Mouse (Mus musculus): Measurements from ENCODE around the gene Mast3. TPM values are rescaled to one million over a fixed set of nuclear protein-coding genes. Genes with fewer than 3 reads are reported as not detected.

The Mast3 gene
- polyA plus RNA-seq, 1 experiment from 2014 or later = 4.4 TPM

DNA sequence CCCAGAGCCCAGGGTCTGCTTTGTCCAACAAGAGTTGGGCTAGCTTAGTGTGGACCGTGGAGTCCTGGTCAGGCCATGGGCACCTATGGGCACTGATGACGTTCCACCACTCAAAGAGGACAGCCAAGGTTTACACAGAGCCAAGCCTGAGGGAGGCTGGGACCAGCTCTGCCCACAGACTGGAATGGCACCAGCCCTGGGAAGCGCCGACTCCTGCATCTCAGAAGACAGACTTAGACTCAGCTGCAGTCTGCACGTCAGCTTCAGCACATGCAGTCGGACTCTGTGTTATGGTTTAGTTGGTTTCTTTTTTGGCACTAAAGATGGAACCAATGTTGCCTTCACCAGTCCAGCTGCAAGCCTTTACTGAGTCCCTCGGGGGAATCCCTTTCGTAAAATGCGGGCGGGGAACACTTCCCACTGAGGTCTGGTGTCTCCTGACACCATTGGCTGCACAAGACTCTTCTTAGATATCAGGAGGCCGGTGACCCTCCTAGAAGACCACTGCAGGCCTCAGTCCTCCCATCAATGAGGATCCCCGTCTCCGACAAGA is 54.6 kb downstream of the Mast3 start:
- Histone ChIP-seq H3K27me3 (replicated peaks; ENCODE audit: control insufficient read depth, insufficient read depth, low read length) (peaks cover 10% of the 10 kb centered on the region; the same call in 1 of the 2 replicates), H3K4me3 (ENCODE audit: low read depth, low read length) (no peak overlapping the region), H3K9ac (ENCODE audit: low read depth, low read length) (no peak overlapping the region), H3K4me1 (replicated peaks; ENCODE audit: control insufficient read depth, insufficient read depth, low read length) (peaks cover 5% of the 10 kb centered on the region), H3K36me3 (ENCODE audit: control insufficient read depth, insufficient read depth) (no peaks in the 10 kb centered on the region), H3K9me3 (ENCODE audit: control insufficient read depth) (no peaks in the 10 kb centered on the region), H3K27ac (ENCODE audit: low read depth, low read length) (no peak overlapping the region), H3K4me2 (replicated peaks; ENCODE audit: low read depth) (no peak overlapping the region)
- ATAC-seq = no peak
- WGBS = 86% methylated on average over 13 of the region's 13 CpGs
- no peak for TF ChIP-seq CTCF (IDR thresholded peaks at IDR 0.05; ENCODE audit: low read depth)

DNA sequence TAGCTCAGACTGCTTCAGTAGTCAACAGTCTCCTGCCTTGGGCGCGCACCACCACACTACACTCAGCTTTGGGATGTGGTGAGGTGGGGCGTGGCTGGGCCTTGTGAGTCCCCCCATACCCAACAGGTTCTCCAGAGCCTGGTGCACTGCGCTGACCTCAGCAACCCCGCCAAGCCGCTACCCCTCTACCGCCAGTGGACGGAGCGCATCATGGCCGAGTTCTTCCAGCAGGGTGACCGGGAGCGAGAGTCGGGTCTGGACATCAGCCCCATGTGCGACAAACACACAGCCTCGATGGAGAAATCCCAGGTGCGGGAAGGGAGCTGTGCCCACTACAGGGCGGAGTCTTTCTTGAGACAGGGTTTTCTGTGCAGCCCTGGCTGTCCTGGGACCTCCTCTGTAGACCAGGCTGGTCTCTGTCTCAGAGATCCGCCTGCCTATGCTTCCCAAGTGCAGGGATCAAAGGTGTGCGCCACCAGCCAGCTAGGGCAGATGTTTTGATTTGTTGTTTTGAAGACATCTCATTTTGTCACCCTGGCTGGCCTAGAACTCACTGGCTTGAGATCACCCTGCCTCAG is 55.7 kb downstream of the Mast3 start:
- Histone ChIP-seq H3K4me3 (ENCODE audit: low read depth, low read length) (no peak overlapping the region), H3K9ac (ENCODE audit: low read depth, low read length) (no peak overlapping the region), H3K27me3 (replicated peaks; ENCODE audit: control insufficient read depth, insufficient read depth, low read length) (peaks cover 17% of the 10 kb centered on the region), H3K36me3 (ENCODE audit: control insufficient read depth, insufficient read depth) (no peaks in the 10 kb centered on the region), H3K4me1 (replicated peaks; ENCODE audit: control insufficient read depth, insufficient read depth, low read length) (peaks cover 5% of the 10 kb centered on the region), H3K4me2 (replicated peaks; ENCODE audit: low read depth) (no peak overlapping the region), H3K27ac (ENCODE audit: low read depth, low read length) (no peak overlapping the region), H3K9me3 (ENCODE audit: control insufficient read depth) (no peaks in the 10 kb centered on the region)
- no peak for TF ChIP-seq CTCF (IDR thresholded peaks at IDR 0.05; ENCODE audit: low read depth)
- no peak for ATAC-seq
- 78% methylated on average over 19 of the region's 19 CpGs for WGBS

GRCm38 (mm10) chr8:70748246-70749096 is 56.4 kb downstream of the Mast3 start:
- no peak for TF ChIP-seq CTCF (IDR thresholded peaks at IDR 0.05; ENCODE audit: low read depth)
- H3K9me3 ChIP-seq (ENCODE audit: control insufficient read depth) = no peaks in the 10 kb centered on the region
- WGBS = 85% methylated on average over 23 of the region's 23 CpGs
- H3K4me1 ChIP-seq (replicated peaks; ENCODE audit: control insufficient read depth, insufficient read depth, low read length) = peaks cover 5% of the 10 kb centered on the region
- no peak overlapping the region for H3K4me3 ChIP-seq (ENCODE audit: low read depth, low read length)
- no peaks in the 10 kb centered on the region for H3K36me3 ChIP-seq (ENCODE audit: control insufficient read depth, insufficient read depth)
- no peak overlapping the region for H3K9ac ChIP-seq (ENCODE audit: low read depth, low read length)
- H3K4me2 ChIP-seq (replicated peaks; ENCODE audit: low read depth) = no peak overlapping the region
- H3K27me3 ChIP-seq (replicated peaks; ENCODE audit: control insufficient read depth, insufficient read depth, low read length) = peaks cover 25% of the 10 kb centered on the region
- ATAC-seq = no peak
- no peak overlapping the region for H3K27ac ChIP-seq (ENCODE audit: low read depth, low read length)

GRCm38 (mm10) chr8:70747211-70747890 is 57.5 kb downstream of the Mast3 start:
- WGBS = 88% methylated on average over 18 of the region's 18 CpGs
- no peaks in the 10 kb centered on the region for H3K4me1 ChIP-seq (replicated peaks; ENCODE audit: control insufficient read depth, insufficient read depth, low read length)
- no peaks in the 10 kb centered on the region for H3K36me3 ChIP-seq (ENCODE audit: control insufficient read depth, insufficient read depth)
- H3K9me3 ChIP-seq (ENCODE audit: control insufficient read depth) = no peaks in the 10 kb centered on the region
- no peak for TF ChIP-seq CTCF (IDR thresholded peaks at IDR 0.05; ENCODE audit: low read depth)
- no peak overlapping the region for H3K4me3 ChIP-seq (ENCODE audit: low read depth, low read length)
- no peak overlapping the region for H3K9ac ChIP-seq (ENCODE audit: low read depth, low read length)
- H3K4me2 ChIP-seq (replicated peaks; ENCODE audit: low read depth) = no peak overlapping the region
- H3K27ac ChIP-seq (ENCODE audit: low read depth, low read length) = no peak overlapping the region
- no peak for ATAC-seq
- H3K27me3 ChIP-seq (replicated peaks; ENCODE audit: control insufficient read depth, insufficient read depth, low read length) = peaks cover 36% of the 10 kb centered on the region

GRCm38 (mm10) chr8:70746676-70747075 is 58.2 kb downstream of the Mast3 start:
- Histone ChIP-seq H3K4me1 (replicated peaks; ENCODE audit: control insufficient read depth, insufficient read depth, low read length) (no peaks in the 10 kb centered on the region), H3K27me3 (replicated peaks; ENCODE audit: control insufficient read depth, insufficient read depth, low read length) (peaks cover 38% of the 10 kb centered on the region), H3K9me3 (ENCODE audit: control insufficient read depth) (no peaks in the 10 kb centered on the region), H3K9ac (ENCODE audit: low read depth, low read length) (no peak overlapping the region), H3K4me2 (replicated peaks; ENCODE audit: low read depth) (no peak overlapping the region), H3K36me3 (ENCODE audit: control insufficient read depth, insufficient read depth) (no peaks in the 10 kb centered on the region), H3K4me3 (ENCODE audit: low read depth, low read length) (no peak overlapping the region), H3K27ac (ENCODE audit: low read depth, low read length) (no peak overlapping the region)
- no peak for ATAC-seq
- TF ChIP-seq CTCF (IDR thresholded peaks at IDR 0.05; ENCODE audit: low read depth) = no peak
- 56% methylated on average over 9 of the region's 9 CpGs for WGBS

GRCm38 (mm10) chr8:70745691-70746220 is 59.1 kb downstream of the Mast3 start:
- no peak for ATAC-seq
- Histone ChIP-seq H3K4me1 (replicated peaks; ENCODE audit: control insufficient read depth, insufficient read depth, low read length) (no peaks in the 10 kb centered on the region), H3K4me2 (replicated peaks; ENCODE audit: low read depth) (no peak overlapping the region), H3K27me3 (replicated peaks; ENCODE audit: control insufficient read depth, insufficient read depth, low read length) (peaks cover 38% of the 10 kb centered on the region), H3K4me3 (ENCODE audit: low read depth, low read length) (no peak overlapping the region), H3K9ac (ENCODE audit: low read depth, low read length) (no peak overlapping the region), H3K9me3 (ENCODE audit: control insufficient read depth) (no peaks in the 10 kb centered on the region), H3K27ac (ENCODE audit: low read depth, low read length) (no peak overlapping the region), H3K36me3 (ENCODE audit: control insufficient read depth, insufficient read depth) (no peaks in the 10 kb centered on the region)
- 58% methylated on average over 19 of the region's 19 CpGs for WGBS
- TF ChIP-seq CTCF (IDR thresholded peaks at IDR 0.05; ENCODE audit: low read depth) = no peak
